Mouse (Mus musculus): Measurements from ENCODE around the gene Cdk8.

Gene Cdk8

GRCm38 (mm10) chr5:146232816-146233215 is 1.8 kb downstream of the Cdk8 start:
- DNase-seq (ENCODE audit: low spot score in 2 of 2) = no peak

DNA sequence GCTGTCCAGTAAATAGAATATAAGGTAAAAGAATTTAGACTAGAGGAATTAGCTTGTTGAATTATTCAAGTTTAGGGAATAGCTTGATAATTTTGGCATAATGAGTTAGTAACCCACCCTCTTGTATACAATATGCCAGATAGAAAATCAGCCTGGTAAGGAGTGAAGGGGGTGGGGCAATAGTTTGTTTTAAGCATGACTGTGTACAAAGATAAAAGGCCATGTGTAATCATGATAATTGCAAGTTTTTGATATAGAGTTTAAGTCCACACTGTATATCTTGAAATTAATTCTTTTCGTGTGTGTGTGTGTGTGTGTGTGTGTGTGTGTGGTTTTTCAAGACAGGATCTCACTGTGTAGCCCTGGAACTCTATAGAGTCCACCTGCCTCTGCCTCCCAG is 3.3 kb downstream of the Cdk8 start:
- no peak for DNase-seq (ENCODE audit: low spot score in 2 of 2)

- DNase-seq (ENCODE audit: low spot score in 2 of 2) = no peak
These were observed 7.2 kb downstream of the Cdk8 start for GRCm38 (mm10) chr5:146238274-146238673.

GRCm38 (mm10) chr5:146240771-146241170 is 9.7 kb downstream of the Cdk8 start:
- no peak for DNase-seq (ENCODE audit: low spot score in 2 of 2)

- no peak for DNase-seq (ENCODE audit: low spot score in 2 of 2)
These were observed 10.2 kb downstream of the Cdk8 start for GRCm38 (mm10) chr5:146241202-146241601.

DNA sequence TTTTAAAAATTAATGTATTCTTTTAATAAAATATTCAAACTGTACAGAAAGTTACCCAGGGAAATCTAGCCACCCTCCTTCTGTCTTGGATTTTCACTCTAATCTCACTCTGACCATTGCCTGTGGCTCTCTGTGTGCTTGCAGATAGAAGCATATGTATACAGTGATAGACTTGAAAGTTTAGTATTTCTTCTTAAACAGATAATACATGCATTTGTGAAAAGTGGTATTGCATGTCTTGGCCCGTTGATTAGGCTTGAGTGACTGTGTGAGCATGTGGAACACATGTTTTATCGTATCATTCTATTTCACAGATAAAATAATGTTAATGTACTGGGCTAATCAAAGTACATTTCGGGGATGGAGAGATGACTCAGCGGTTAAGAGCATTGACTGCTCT is 14.2 kb downstream of the Cdk8 start:
- no peak for DNase-seq (ENCODE audit: low spot score in 2 of 2)

DNA sequence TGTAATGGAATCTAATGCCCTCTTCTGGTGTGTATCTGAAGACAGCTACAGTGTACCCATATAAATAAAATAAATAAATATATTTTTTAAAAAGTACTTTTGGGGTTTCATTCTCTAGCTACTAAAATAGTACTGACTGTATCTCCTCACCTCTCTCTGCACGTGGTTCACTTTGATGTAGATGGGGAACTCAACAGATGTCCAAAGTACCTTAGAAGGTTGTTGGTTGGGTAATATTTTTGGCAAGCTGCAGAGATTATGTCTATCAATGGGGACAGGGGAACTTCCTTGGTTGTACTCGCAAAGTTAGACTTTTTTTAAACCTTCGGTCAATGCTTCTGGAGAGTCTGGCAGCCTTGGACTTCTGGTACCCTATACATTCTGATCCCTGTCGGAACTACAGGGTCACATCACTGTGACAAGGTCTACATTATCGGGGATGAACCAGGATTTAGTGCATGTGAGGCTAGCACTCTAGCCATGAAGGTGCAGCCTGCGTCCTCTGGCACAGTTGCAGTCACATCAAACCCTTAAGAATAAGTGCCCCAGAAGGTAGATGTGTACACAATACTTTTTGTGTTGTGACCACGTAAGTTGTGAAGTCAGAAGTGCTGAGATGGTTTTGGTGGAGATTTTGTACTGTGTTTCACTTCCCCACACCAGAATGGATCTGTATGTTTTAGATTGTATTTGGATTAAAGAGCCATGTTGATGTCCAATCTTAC is 14.8 kb downstream of the Cdk8 start:
- DNase-seq (ENCODE audit: low spot score in 2 of 2) = no peak

DNA sequence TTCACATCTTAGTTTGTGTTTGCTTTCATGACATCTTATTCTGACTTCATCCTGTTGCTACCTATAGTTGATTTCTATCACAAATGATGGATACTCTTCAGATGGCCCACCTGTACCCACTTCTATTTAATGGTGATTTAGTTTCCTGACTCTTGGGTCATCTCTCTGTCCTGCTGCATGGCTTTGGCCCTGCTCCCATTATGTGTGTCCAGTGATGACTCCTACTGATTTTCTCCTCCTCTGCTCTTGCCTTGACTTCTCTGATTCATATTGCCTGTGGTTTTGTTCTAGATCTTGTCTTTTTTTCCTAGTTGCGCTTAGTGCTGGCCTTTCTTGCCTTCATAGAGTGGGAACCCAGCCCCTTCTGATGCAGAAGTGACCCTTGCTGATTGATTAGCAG is 15.4 kb downstream of the Cdk8 start:
- no peak for DNase-seq (ENCODE audit: low spot score in 2 of 2)

DNA sequence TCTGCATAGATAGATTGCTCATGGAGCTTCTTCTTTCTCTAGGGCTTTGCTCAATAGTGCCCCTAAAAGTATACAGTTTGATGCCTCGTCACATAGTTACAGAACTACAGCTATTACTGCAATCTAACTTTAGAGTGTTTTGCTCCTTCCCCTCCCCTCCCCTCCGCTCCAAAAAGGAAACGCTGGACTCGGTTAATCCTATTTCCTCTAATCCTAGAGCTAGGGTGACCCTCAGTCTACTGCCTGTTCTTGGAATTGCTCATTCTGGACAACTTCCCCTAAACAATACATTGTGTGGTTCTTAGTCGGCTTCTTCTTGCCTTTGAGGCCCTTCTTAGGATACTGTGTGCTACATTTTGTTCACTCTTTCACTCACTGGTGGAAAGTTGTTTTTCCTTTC is 16.7 kb downstream of the Cdk8 start:
- DNase-seq (ENCODE audit: low spot score in 2 of 2) = no peak

DNA sequence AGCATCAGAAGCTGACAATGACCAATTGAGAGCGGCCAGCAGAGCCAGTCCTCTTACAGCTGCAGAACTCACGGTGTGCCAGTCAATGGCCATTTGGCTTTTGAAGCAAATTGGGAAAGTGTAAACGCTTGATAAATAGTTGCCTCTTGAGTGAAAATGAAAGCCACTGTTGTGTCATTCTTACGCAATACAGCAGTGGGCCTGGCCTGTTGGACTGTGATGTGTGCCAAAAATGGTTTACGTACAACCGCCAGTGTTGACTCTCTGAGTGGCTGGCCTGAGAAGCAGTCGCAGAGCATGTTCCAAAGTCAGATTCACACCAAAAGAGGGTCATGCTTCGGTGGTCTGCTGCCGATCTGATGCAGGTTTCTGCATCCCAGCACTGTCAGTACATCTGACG is 17.7 kb downstream of the Cdk8 start:
- DNase-seq (ENCODE audit: low spot score in 2 of 2) = no peak

DNA sequence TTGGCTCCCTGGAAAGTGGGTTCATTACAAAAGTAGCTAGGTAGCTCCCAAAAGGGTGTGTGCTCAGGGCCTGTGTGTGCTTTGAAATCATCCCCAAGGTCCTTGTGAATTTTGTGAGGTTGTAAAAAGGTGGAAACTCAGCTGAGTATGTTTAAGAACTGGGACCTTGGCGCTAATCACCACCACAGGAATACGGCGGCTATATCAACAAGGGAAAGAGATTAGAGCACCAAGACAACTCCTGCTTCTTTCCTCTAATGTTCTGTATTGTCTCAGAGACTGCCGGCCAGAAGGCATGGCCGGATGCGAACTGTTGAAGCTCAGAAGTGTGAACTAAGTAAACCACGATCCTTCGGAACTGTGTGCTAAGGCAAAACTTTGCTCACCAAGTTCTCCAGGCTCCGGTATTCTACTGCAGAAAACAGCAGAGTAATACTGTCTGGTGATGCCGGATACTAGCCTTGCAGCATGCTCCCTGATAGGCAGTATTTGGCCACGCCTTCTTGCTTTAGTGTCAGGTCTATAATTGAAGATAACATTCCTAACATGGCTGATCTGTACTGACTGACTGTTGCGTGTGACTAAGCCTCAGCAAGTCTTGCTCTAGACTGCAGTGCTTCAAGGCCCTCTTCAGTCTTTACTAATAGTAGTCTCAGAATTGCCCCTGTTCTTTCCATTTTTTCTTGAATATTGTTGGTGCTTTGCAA is 19.5 kb downstream of the Cdk8 start:
- no peak for DNase-seq (ENCODE audit: low spot score in 2 of 2)

DNA sequence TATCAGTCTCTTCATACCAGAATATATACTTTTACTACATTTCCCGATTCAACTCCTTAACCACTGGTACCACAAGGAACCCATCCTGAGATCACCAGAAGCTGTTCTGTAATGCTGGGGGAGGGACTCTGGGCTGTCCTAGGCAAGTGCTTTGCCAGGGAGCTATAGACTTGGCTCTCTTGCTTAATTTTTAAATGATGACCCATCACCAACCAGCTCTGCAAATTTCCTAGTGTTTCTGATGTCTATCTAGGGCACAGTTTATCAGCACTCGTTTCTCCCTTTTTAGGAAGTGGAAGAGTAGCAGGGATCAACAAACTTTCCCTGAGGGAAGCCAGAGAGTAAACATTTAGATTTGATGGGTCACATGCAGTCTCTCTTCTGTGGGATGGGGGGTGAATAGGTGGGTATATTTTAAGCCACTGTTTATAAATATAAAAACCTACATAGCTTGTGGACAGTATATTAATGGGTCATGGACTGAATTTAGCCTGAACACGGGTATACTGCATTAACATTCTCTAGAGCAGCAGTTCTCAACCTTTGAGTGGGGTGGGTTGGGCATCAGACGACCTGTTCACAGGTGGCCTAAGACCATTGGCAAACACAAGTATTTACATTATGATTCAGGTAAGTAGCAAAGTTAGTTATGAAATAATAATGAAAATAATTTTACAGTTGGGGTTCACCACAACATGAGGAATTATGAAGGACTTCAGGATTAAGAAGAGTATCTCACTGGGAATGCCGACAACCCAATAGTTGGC is 20.8 kb downstream of the Cdk8 start:
- no peak for DNase-seq (ENCODE audit: low spot score in 2 of 2)

DNA sequence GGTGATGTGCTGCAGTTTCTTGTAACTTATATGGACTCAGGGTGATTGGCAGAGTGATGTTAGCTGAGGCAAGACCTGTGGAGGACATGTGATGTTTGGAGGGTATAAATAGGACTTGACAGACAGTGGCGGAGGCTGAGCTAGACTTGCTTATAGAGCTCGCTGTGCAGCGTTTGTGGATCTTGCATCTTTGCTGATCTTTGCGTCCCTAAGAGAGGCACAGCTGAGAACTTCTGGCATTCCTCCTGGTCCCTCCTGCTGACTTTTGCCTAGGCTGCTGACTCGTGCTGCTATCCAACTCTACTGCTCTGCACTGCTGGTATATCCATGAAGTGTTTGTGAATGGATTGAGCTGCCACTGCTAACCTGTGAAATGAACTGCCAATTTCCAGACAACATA is 22.6 kb downstream of the Cdk8 start:
- peak in 1 of 2 experiments; percentile 16 for DNase-seq (ENCODE audit: low spot score in 2 of 2)

DNA sequence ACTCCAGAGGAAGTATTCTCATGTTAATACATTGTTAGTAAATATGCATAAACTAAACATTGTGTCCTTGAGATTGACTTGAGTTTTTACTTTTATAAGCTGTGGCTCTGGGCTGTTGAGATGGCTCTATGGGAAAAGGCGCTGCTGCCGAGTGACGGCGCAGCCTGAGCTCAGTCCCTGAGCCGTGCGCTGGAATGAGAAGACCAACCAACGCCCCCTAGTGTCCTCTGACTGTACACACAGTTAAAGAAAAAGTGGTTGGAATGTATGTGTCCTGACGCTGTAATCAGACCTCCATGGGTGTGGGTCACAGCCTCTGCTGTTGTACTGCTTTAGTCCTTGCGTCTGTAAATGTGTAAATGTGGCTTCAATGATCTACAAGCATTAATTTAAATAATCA is 29.0 kb downstream of the Cdk8 start:
- no peak for DNase-seq (ENCODE audit: low spot score in 2 of 2)

- DNase-seq (ENCODE audit: low spot score in 2 of 2) = no peak
These were observed 35.0 kb downstream of the Cdk8 start for GRCm38 (mm10) chr5:146265934-146266591.

DNA sequence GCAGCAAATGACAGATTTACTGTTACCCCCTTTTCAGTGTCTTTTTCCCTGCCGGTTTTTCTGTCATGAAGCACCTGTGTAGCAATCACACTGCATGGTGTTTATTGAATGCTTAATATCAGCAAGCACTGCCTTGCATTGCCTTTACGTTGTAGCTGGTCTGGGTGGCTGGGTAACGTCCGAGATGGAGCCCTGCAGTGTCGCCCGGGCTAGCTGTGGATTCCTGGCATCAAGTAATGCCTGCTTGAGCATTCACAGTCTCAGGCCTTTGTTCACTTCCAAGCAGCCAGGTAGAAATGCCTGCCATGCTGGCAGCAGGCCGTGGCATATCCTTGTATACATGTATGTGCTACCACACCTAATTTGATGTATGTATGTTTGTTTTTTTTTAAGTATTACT is 36.7 kb downstream of the Cdk8 start:
- no peak for DNase-seq (ENCODE audit: low spot score in 2 of 2)

- no peak for DNase-seq (ENCODE audit: low spot score in 2 of 2)
These were observed 39.6 kb downstream of the Cdk8 start for GRCm38 (mm10) chr5:146270593-146270992.

GRCm38 (mm10) chr5:146271662-146272061 is 40.6 kb downstream of the Cdk8 start:
- DNase-seq (ENCODE audit: low spot score in 2 of 2) = no peak

DNA sequence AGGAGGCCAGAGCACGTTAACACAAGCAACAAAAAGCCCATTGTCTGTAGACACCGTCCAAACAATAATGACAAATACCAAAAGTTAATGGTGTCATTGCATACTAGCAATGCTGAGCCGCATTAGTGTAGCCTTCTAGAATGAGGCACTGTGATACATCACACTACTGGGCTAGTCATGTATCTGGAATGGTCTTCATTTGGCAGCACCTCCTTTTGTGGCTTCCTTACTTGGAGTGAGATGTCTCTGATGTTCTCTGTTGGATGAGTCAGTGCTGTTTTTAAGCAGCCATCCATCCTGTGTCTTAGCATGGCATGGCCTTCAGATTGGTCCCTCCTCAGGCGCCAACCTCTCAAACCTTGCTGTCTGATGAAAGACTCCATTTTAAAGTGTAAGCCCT is 42.1 kb downstream of the Cdk8 start:
- DNase-seq (ENCODE audit: low spot score in 2 of 2) = no peak

GRCm38 (mm10) chr5:146274420-146275045 is 43.5 kb downstream of the Cdk8 start:
- peak in 1 of 2 experiments; percentile 23 for DNase-seq (ENCODE audit: low spot score in 2 of 2)

DNA sequence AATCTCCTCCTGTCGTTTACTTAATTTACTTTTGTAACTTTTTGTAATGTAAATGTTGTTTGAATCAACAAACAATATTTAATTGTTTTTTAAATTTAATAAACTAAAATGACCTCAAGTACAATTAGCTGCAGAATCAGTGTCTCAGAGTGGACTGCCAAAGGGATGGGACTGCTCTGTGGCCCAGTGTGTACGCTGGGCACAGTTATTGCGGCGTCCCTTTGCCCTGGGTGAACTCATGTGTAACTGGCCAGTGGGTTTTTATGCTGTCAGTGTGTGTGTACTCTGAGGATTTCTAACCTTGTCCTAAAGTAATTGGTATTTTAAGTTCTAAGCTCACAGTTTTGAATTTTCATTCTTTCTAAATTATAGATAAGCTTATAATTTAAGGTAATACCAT is 46.5 kb downstream of the Cdk8 start:
- DNase-seq (ENCODE audit: low spot score in 2 of 2) = no peak

GRCm38 (mm10) chr5:146280012-146280411 is 49.0 kb downstream of the Cdk8 start:
- no peak for DNase-seq (ENCODE audit: low spot score in 2 of 2)

Data from left cerebral cortex, adult 9 months (tissue).